Mouse (Mus musculus) lung, postnatal 10 days (tissue): Measurements from ENCODE around the gene Me1.
A peak's percentile ranks its signal among the peaks of the same experiment; 100 is the strongest.

ENCODE experiments used
- DNase-seq: peaks from one replicate; pipeline ENCODE4 v3.0.0; 2021

The Me1 gene

GRCm38 (mm10) chr9:86695818-86696261 is at the start of gene Me1:
Gene Me1 (minus strand): TSS chr9:86695953.
- peak; percentile 52 for DNase-seq

GRCm38 (mm10) chr9:86744041-86744440 is 48.3 kb upstream of the Me1 start:
- DNase-seq = no peak

- peak; percentile 64 for DNase-seq
These were observed 47.5 kb upstream of the Me1 start, which contains the start of gene Prss35 for GRCm38 (mm10) chr9:86742959-86743911. Gene Prss35 (plus strand): TSS chr9:86743649.

GRCm38 (mm10) chr9:86739971-86740370 is 44.2 kb upstream of the Me1 start:
- no peak for DNase-seq

- DNase-seq = no peak
These were observed 43.0 kb upstream of the Me1 start for GRCm38 (mm10) chr9:86738801-86739200.

- no peak for DNase-seq
These were observed 42.3 kb upstream of the Me1 start for GRCm38 (mm10) chr9:86738067-86738466.

GRCm38 (mm10) chr9:86736991-86737390 is 41.2 kb upstream of the Me1 start:
- no peak for DNase-seq

GRCm38 (mm10) chr9:86734795-86735194 is 39.0 kb upstream of the Me1 start:
- no peak for DNase-seq

- DNase-seq = no peak
These were observed 38.6 kb upstream of the Me1 start for GRCm38 (mm10) chr9:86734357-86734756.

GRCm38 (mm10) chr9:86729811-86730210 is 34.1 kb upstream of the Me1 start:
- DNase-seq = no peak

- no peak for DNase-seq
These were observed 33.3 kb upstream of the Me1 start for GRCm38 (mm10) chr9:86729084-86729483.

GRCm38 (mm10) chr9:86728214-86728814 is 32.6 kb upstream of the Me1 start:
- DNase-seq = peak; percentile 40

GRCm38 (mm10) chr9:86726381-86726720 is 30.6 kb upstream of the Me1 start:
- DNase-seq = no peak

- no peak for DNase-seq
These were observed 30.0 kb upstream of the Me1 start for GRCm38 (mm10) chr9:86725604-86726380.

GRCm38 (mm10) chr9:86725066-86725465 is 29.3 kb upstream of the Me1 start:
- no peak for DNase-seq

- DNase-seq = no peak
These were observed 25.0 kb upstream of the Me1 start for GRCm38 (mm10) chr9:86720794-86721193.

GRCm38 (mm10) chr9:86720227-86720626 is 24.5 kb upstream of the Me1 start:
- DNase-seq = no peak

GRCm38 (mm10) chr9:86717119-86717518 is 21.4 kb upstream of the Me1 start:
- no peak for DNase-seq

- no peak for DNase-seq
These were observed 20.8 kb upstream of the Me1 start for GRCm38 (mm10) chr9:86716540-86716939.

GRCm38 (mm10) chr9:86714089-86714488 is 18.3 kb upstream of the Me1 start:
- no peak for DNase-seq

- no peak for DNase-seq
These were observed 16.9 kb upstream of the Me1 start for GRCm38 (mm10) chr9:86712648-86713047.

- DNase-seq = no peak
These were observed 14.4 kb upstream of the Me1 start for GRCm38 (mm10) chr9:86710091-86710634.

GRCm38 (mm10) chr9:86708921-86709320 is 13.2 kb upstream of the Me1 start:
- DNase-seq = no peak
